Mouse (Mus musculus): ENCODE results near the gene Mia. TPM values are rescaled to one million over a fixed set of nuclear protein-coding genes. Genes with fewer than 3 reads are reported as not detected.

The Mia gene
- total RNA-seq, 2 experiments from 2014 or later = 2.3 to 2.4 TPM

DNA sequence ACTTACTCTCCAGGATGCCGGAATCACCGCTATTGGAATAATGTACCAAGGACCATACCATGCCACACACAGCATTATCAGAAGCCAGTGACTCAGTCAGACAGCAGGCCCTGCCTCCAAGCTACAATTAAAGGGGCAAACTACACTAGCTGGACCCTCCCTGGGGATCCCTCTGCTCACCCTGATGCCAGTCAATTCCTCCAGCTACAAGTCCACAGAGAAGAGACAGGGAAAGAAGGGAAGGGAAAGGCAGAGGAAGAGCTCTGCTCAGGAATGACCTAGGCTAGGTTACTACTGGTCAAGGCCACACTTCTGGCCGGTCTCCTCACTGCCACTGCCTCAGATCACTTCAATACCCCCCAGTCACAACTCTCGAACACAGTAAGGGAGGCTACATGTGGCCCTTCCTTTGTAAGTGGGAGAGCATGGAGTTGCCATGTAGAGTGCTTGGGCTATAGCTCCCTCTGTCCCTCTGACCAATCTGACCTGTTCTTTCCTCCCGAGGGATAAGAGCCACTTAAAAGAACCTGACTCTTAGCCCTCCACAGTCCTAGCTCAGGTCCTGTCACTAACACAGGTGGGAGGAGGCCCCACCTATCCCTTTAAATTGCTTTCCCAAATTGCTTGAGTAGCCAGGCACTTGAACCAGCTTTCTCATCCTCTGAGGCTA is 18.0 kb downstream of the Mia start:
- no peak for DNase-seq (ENCODE audit: extremely low spot score in 1 of 2, low spot score in 1 of 2)

DNA sequence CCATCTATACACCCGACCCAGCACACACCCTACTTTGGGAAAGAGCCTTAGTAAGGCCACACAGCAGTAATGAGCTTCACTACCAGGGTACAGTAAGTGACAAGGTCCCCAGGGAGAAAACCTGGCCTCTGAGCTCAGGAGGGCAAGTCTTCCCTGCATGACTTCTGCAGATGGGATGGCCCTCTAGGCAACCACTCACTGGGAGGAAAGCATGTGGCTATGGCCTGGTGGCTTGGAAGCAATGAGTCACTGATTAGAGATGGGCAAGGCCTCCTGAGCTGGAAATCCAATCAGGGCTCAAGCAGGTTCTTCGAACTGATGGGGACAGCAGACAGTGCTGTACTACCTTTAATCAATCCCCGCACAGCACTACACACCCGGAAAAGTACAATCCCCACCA is 19.2 kb downstream of the Mia start:
- no peak for DNase-seq (ENCODE audit: extremely low spot score in 1 of 2, low spot score in 1 of 2)

DNA sequence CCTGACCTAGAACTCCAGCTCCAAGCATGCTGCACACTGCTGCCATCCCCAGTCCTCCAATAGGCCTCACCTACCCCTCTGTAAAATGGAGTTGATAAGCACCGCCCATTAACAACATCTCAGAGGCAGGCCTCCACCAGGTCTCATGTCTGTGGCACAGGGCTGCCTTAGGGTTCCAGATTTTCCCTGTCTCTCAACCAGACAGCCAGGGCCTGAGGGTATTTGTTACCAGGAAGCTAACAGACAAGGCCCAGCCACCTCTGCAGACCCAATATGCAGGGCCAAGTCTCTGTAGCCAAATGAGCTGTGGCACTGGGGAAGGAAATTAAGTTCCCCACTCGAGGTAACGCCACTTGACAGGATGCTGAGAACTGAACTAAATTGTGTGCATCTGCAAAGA is 20.0 kb downstream of the Mia start:
- DNase-seq (ENCODE audit: extremely low spot score in 1 of 2, low spot score in 1 of 2) = no peak

DNA sequence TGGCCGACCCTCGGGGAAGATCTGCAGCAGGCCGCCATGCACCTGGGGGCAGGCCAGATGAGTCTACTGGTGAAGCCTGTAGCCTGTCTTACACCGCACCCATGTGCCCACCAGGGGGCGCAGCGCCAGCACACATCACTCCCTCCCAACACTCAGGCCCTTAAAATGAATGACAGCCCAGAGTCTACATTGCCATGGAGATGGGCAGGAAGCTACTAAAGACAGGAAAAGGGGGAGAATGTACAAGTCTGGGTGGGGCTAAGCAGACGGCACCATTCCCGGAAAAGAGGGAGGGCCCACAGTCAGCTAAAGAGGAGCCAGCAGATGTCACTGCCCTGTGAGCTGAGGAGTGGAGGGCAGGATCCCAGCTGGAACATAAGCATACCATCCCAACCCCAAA is 21.1 kb downstream of the Mia start:
- DNase-seq (ENCODE audit: extremely low spot score in 1 of 2, low spot score in 1 of 2) = peak; percentile 79 to 82

DNA sequence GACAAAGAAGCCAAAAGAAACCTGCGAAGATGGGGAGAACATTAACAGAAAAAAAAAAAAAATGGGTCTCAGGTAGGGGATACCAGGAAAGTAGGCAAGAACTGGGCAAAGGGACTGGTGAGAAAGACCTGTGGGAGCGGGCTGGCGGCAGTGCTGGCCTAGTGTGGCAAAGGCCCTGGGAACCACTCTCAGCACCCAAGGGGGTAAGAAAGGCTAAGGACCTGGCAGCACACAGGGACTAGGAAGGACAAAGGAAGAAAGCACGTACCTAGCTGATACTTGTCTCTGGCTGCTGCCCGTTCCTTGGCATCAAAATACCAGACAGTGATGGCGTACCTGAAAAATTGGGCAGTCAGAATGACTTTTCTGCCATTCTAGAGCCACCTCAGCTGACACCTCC is 21.7 kb downstream of the Mia start:
- DNase-seq (ENCODE audit: extremely low spot score in 1 of 2, low spot score in 1 of 2) = no peak

DNA sequence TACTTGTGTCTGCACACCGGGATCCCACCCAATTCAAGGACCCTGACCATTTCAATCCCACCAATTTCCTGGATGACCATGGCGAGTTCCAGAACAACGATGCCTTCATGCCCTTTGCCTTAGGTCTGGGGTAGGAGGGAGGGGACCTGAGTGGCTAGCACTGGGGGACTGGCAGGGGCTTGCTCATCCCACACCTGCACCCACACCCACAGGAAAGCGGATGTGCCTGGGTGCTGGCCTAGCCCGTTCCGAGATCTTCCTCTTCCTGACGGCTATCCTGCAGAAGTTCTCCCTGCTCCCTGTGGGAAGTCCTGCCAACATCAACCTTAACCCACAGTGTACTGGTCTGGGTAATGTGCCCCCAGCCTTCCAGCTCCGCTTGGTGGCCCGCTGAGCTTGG is 22.8 kb downstream of the Mia start:
- no peak for DNase-seq (ENCODE audit: extremely low spot score in 1 of 2, low spot score in 1 of 2)

DNA sequence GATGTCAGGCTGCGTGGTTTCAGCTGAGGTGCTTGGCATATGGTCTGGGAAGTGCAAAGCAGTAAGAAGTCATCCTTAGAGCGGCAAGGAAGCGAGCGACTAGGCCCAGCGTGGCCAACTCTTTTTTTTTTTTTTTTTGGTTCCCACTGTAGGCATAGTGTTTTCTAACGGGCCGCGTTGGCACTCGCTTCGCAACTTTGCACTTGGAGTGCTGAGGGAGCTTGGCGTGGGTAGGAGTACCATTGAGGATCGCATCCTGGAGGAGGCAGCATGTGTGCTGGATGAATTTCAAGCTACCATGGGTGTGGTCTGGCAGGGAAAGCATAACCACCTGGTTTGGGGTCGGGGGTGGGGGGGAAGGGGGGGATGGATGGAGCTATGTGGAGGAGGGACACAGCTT is 25.0 kb downstream of the Mia start:
- DNase-seq (ENCODE audit: extremely low spot score in 1 of 2, low spot score in 1 of 2) = peak in 1 of 2 experiments; percentile 37

DNA sequence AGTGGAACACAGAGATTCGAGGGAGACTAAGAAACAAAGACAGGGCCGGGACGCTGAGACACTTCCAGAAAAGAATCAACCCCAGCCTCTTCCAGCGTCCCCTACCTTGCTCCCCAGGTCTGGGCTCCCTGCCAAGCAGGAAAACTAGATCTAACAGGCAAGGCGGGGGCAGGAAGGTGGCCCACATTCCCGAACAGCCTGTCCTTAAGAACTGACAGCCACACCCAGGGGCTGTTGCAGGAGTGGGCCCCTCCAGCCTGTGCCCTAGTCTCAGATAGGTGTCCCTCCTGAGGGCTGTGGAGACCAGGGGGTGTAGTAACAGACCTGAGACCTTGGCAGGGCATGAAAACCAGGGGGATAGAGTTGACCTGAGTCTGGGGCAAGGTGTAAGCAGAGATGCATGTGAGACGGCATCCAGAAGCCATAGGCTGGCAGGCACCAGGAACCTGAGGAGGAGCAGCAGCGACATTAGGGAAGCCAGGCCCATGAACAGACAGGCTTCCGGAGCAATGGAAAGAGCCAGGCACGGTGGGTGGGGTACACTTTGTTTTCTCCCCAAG is 27.7 kb downstream of the Mia start, which contains the start of gene Cyp2t4:
TSS of gene Cyp2t4 (plus strand) at position 510 of the 560 bp plus-strand sequence.
- no peak for DNase-seq (ENCODE audit: extremely low spot score in 1 of 2, low spot score in 1 of 2)

DNA sequence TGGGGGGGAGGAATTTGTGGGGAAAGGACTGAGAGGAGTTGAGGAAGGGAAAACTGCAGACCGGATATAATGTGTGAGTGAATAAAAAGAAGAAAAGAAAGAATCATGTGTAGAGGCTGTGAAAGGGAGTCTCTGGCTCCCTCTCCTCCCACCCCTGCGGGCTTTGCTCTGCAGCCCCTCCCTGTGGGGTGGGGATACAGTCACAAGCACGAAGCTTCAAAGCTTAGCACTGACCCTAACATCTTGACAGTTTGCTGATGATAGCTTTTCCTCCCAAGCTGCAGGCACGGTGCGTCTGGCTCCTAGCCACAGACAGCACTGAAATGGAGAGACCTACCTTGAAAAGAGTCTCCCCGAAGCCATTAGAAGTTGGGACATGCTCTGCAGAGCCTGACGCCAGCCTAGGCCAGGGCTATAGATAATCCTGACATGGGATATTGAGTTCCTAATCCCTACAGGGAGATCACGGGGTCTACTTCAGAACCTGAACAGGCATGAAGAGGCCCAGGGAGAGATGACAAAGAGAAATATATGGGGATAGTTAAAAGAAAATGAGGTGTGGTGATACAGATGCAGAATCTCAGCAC is 44.5 kb downstream of the Mia start:
- DNase-seq (ENCODE audit: extremely low spot score in 1 of 2, low spot score in 1 of 2) = no peak

DNA sequence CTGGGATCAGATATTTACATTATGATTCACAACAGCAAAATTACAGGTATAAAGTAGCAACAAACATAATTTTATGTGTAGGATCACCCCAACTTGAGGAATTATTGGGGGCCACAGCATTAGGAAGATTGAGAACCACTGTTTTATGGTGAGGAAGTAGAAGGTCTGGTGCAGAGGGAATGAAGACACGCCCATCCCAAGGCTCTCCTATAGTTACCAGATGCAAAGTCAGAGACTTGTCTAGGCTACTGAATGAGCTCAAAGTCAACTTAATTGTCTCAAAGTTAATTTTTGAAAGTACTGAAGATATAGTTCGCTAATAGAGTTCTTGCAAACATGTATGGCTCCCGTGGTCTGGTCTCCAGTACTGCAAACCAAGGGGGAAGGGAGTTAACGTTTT is 47.2 kb downstream of the Mia start:
- DNase-seq (ENCODE audit: extremely low spot score in 1 of 2, low spot score in 1 of 2) = no peak

DNA sequence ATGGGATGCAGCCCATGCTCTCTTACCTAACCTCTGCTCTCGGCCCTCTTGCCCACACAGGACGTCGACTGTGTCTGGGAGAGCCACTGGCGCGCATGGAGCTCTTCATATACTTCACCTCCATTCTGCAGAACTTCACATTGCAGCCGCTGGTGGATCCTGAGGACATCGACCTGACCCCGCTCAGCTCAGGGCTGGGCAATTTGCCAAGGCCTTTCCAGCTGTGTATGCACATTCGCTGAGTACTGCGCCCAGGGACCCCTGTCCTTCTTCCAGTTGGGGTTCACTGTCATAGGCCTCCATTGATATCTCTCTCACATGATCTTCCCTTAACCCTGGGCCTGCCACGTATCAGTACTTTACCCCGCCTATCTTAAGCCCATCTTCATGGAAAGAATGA is 47.8 kb downstream of the Mia start:
- no peak for DNase-seq (ENCODE audit: extremely low spot score in 1 of 2, low spot score in 1 of 2)

DNA sequence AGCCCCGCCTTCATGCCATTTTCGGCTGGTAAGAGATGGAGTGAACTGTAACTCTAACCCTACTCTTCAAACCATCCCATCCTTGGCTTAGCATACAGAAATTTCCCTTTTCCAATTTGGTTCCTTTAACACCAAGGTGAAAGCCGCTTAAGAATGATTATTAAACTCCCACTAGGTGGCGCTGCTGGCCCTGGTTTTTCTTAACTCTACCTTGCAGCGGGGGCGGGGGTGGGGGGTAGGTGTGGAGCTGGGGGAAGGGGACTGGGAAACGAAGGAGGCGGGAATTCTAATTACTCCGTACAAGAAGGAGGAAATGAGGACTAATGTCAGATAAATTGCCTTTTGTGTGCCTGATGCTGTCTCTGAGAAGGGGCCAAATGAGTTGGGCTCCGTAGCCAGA is 48.4 kb downstream of the Mia start:
- DNase-seq (ENCODE audit: extremely low spot score in 1 of 2, low spot score in 1 of 2) = peak; percentile 31 to 80

DNA sequence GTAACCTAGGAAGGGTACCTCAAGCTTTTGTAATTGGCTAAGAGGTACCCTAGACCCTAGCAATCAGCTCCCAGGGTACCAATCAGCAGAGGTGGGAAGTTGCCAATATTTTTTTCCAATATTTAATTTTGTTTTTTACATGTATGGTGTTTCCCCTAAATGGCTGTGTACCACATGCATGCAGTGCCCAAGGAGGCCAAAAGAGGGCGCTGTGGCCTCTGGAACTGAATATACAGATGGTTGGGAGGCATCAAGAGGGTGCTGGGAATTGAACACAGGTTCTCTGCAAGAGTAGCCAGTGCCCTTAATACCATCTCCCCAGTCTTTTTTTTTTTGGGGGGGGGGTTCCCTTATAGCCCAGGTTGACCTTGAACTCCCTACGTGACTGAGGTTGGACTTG is 49.6 kb downstream of the Mia start:
- DNase-seq (ENCODE audit: extremely low spot score in 1 of 2, low spot score in 1 of 2) = no peak

DNA sequence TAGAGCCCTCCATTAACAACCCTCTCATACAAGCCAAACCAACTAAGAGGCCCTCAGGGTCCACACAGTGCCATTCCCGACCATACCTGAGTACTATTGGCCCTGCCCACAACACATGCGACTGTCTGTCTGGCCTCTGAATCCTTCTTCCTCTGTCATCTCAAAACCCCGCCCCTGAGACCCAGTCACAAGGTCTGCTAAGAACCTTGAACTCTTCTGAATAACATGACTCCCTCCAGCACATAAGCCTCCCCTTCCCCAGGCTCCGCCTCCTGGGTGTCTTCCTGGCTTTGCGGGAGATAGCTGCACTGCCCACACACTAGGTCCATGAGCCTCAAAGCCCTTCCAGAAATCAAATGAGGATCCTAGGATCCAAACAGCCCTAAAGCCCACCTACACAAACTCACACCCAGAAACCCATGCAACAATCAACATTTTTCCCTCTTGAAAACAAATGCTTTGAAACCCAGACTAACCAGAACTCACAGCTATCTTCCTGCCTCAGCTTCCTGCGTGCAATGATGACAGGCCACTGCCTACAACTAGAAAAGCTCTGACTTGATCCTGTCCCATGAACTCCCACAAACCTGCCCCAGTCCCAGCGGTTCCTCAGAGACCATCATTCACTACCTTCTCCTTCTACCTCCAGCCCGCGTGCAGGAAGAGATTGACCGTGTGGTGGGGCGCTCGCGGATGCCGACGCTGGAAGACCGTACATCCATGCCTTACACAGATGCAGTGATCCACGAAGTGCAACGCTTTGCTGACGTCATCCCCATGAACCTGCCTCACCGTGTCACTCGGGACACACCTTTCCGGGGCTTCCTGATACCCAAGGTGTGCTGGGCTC is 50.2 kb downstream of the Mia start:
- DNase-seq (ENCODE audit: extremely low spot score in 1 of 2, low spot score in 1 of 2) = no peak

DNA sequence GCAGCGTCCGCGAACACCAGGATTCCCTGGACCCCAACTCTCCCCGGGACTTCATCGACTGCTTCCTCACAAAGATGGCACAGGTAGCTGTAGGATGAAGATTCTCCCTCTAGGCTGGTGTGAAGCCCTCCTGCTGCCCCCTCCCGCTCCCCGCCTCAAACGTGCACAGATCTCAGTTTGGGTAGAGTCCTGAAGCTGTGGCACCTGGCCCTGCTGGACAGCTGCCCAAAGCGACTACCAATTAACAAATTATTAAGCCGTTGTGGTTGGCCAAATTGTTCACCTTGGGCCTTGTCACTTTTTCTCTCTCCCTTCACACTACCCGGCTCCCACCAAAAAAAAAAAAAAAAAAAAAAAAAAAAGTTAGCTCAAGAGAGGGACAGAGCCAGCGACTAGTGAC is 51.1 kb downstream of the Mia start:
- no peak for DNase-seq (ENCODE audit: extremely low spot score in 1 of 2, low spot score in 1 of 2)

Small RNAs within 50 kb of the gene (microRNA-seq; reads per million reads assigned to microRNA genes)
- gene Mir1191 = 0 to 0.20 reads per million in 2 experiments
- 0 to 1.8 reads per million in 2 experiments for gene Mir3101

Other genes starting within 250 kb of the Mia start
- gene Cyp2a22, start 241.8 kb downstream of the Mia start, total RNA-seq (2021) = not detected
- not detected for gene Cyp2a12, start 152.1 kb downstream of the Mia start, total RNA-seq (2021)
- gene Cyp2f2, start 61.2 kb downstream of the Mia start, total RNA-seq (2021) = under 1 TPM in 1 of 2 experiments, not detected in 1; 0.20 TPM
- gene Cyp2t4, start 27.4 kb downstream of the Mia start, total RNA-seq (2021) = not detected
- gene Egln2, start 14.4 kb downstream of the Mia start, total RNA-seq (2021) = 10 to 100 TPM; 91.6 to 99.5 TPM
- gene Rab4b, start 2.3 kb downstream of the Mia start, total RNA-seq (2021) = 10 to 100 TPM; 89.6 to 92.5 TPM
- not detected for gene Gm21983, start 71 bp downstream of the Mia start, total RNA-seq (2021)
- 10 to 100 TPM; 22.4 to 25.9 TPM for gene BC024978, start 14.6 kb upstream of the Mia start, total RNA-seq (2021)
- gene Snrpa, start 15.1 kb upstream of the Mia start, total RNA-seq (2021) = 10 to 100 TPM; 83.1 to 89.2 TPM
- gene Itpkc, start 47.5 kb upstream of the Mia start, total RNA-seq (2021) = 1 to 10 TPM; 7.2 to 8.3 TPM
- gene Coq8b, start 51.9 kb upstream of the Mia start, total RNA-seq (2021) = 10 to 100 TPM; 33.8 to 36.0 TPM
- gene Numbl, start 77.3 kb upstream of the Mia start, total RNA-seq (2021) = 100 to 1,000 TPM; 147 to 149 TPM
- gene Ltbp4, start 156.5 kb upstream of the Mia start, total RNA-seq (2021) = 10 to 100 TPM; 47.2 to 61.7 TPM
- gene Shkbp1, start 174.9 kb upstream of the Mia start, total RNA-seq (2021) = 10 to 100 TPM; 19.7 to 30.4 TPM
- not detected for gene Gm20479, start 176.3 kb upstream of the Mia start, total RNA-seq (2021)

Measured in layer of hippocampus, postnatal 25 days (tissue).